Mouse (Mus musculus) small intestine, adult 2 months (tissue): ENCODE results near the gene Ppp6r3.

ENCODE experiments used
- CTCF ChIP-seq: fragments of 200-500 bp; IDR thresholded peaks from 2 replicates; pipeline ENCODE4 v1.5.1; 2012; ENCODE audit warnings: low read depth, mild to moderate bottlenecking, control low read depth, inconsistent platforms, low read length, moderate library complexity, mixed read lengths; ENCODE audit not compliant: insufficient replicate concordance, insufficient read length; ENCODE audit errors: extremely low read depth
- POLR2A ChIP-seq: fragments of 200-500 bp; IDR thresholded peaks from 2 replicates; pipeline ENCODE4 v1.6.1; 2012; ENCODE audit warnings: low read depth, mild to moderate bottlenecking, control low read depth, inconsistent platforms, low read length, moderate library complexity

DNA sequence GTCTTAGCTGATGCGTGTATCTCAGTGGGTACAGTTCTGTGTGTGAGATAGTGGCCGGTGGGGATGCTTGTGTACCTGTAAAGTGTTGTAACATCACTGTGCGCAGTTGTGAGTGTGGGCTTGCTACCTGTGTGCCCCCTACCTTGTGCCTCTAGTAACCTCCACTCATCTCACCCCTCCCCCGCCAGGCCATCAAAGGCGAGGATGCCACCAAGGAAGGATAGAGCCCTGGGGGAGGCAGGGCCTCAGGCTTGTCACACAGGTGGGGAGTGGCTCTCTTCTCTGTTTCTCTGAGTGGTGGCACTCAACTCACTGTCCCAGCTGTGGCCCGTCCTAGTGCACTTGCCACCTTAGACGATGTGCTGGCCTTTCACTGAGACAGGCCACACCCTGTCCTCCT lies 144.5 kb downstream of the Ppp6r3 start:
- TF ChIP-seq POLR2A (no peak), CTCF (no peak)
